Mouse (Mus musculus) heart, embryonic 14.5 days (tissue): ENCODE measurements at regions not wholly inside any gene's neighbourhood (a gene's known extent, or its start where the extent isn't known, plus 50 kb on each side); places are given as distances from the start of the nearest gene placed in this dataset.

ENCODE experiments used
- ATAC-seq: fragments of 200-750 bp; cut with Nextera tagmentation; 2 replicates; pipeline ENCODE4 v1.8.0; 2017; ENCODE audit warnings: low read depth, moderate TSS enrichment; ENCODE audit not compliant: insufficient number of reproducible peaks, insufficient read depth, low FRiP score
- H3K27ac ChIP-seq, 2 experiments: fragments of 200-500 bp in 1 of 2; fragments of 300-500 bp in 1 of 2; sonication (generic) in 1 of 2; replicated peaks in 1 of 2; 2 replicates each; pipeline ENCODE4 v1.5.1; 2012 to 2014; ENCODE audit warnings: low read depth in 2 of 2, low read length in 2 of 2, control low read depth in 1 of 2, mild to moderate bottlenecking in 1 of 2, mixed read lengths in 1 of 2; ENCODE audit not compliant: control insufficient read depth in 1 of 2, insufficient read depth in 1 of 2
- H3K27me3 ChIP-seq: fragments of 300-500 bp; sonication (generic); 2 replicates; pipeline ENCODE4 v1.6.1; 2014; ENCODE audit warnings: mild to moderate bottlenecking, low read length, control low read depth; ENCODE audit not compliant: control insufficient read depth, insufficient read depth
- H3K36me3 ChIP-seq: fragments of 300-500 bp; sonication (generic); 2 replicates; pipeline ENCODE4 v1.6.1; 2014; ENCODE audit warnings: mild to moderate bottlenecking, control low read depth, low read length, mixed read lengths; ENCODE audit not compliant: control insufficient read depth, insufficient read depth
- H3K4me1 ChIP-seq, 2 experiments: fragments of 200-500 bp in 1 of 2; fragments of 300-500 bp in 1 of 2; sonication (generic) in 1 of 2; 2 replicates each; pipeline ENCODE4 v1.6.1; 2012 to 2014; ENCODE audit warnings: low read length in 2 of 2, control low read depth in 1 of 2, mixed read lengths in 1 of 2; ENCODE audit not compliant: control insufficient read depth in 2 of 2, insufficient read depth in 2 of 2
- H3K4me2 ChIP-seq: fragments of 300-500 bp; sonication (generic); 2 replicates; pipeline ENCODE4 v1.6.1; 2014; ENCODE audit warnings: mild to moderate bottlenecking, low read length
- H3K4me3 ChIP-seq, 2 experiments: fragments of 200-500 bp in 1 of 2; fragments of 300-500 bp in 1 of 2; sonication (generic) in 1 of 2; 2 replicates each; pipeline ENCODE4 v1.5.1; 2012 to 2014; ENCODE audit warnings: low read length in 2 of 2, mild to moderate bottlenecking in 2 of 2, control low read depth in 1 of 2, low read depth in 1 of 2, moderate library complexity in 1 of 2; ENCODE audit not compliant: control insufficient read depth in 1 of 2, insufficient read depth in 1 of 2
- H3K9ac ChIP-seq: fragments of 300-500 bp; sonication (generic); 2 replicates; pipeline ENCODE4 v1.6.1; 2014; ENCODE audit warnings: mild to moderate bottlenecking, low read length
- H3K9me3 ChIP-seq: fragments of 300-500 bp; sonication (generic); 2 replicates; pipeline ENCODE4 v1.6.1; 2016; ENCODE audit warnings: low read length, control low read depth; ENCODE audit not compliant: control insufficient read depth
- WGBS: fragments of 180-500 bp; shearing (Covaris S2); extraction: QIAGEN DNeasy Blood & Tissue Kit; methylation state at CpG from one replicate; pipeline ENCODE4 v1.1.7; 2014; 5-methylcytosine and 5-hydroxymethylcytosine counted together

DNA sequence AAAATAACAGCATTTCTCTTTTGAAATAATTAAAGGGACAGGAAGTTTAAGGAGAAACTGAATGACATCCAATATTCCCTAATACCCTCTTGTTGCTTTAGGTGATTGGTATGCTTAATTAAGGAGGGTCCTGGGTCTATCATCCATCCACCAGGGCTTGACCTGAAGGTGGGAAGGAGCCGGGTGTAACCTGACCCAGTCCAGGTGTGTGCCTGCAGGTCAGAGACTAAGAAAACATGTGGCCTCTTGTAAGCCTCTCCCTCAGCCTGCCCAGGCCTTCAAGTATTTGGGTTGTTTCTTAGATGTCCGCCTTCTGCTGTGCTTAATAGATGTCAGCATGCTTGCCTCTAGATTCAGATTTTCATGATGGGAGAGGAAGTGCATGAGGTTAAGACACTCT is 74.7 kb upstream of the Gm10295 start:
- no peak overlapping the region for H3K4me2 ChIP-seq
- no peak overlapping the region for H3K9ac ChIP-seq
- H3K27me3 ChIP-seq: no peaks in the 10 kb centered on the region
- no peak overlapping the region for H3K4me3 ChIP-seq
- no peaks in the 10 kb centered on the region for H3K4me1 ChIP-seq
- no peak overlapping the region for H3K27ac ChIP-seq
- H3K36me3 ChIP-seq: no peaks in the 10 kb centered on the region
- ATAC-seq: no peak
- 60% methylated on average over 2 of the region's 2 CpGs for WGBS
- H3K9me3 ChIP-seq: no peaks in the 10 kb centered on the region

DNA sequence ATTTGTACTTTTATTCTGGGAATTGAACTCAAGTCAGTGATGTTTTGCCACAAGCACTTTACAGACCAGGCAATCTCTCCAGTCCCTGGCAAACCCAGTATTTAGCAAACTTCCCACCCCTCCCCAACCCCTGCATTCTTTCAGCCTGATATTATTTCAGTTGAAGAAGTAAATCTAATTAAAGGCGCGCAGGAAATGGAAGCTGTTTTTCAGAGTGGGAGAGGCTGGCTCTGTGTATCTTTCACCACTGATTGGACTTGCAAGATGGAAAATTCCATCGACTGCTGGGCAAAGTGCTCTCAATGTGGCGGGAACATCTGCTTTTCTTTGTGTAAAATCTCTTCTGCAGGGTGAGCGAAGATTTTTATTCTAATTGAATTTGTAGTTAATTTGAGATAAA is 68.0 kb upstream of the Gm10295 start:
- WGBS: 55% methylated on average over 5 of the region's 5 CpGs
- H3K27ac ChIP-seq: peak overlapping the region in 1 of 2 experiments; percentile 41; a peak in 2 of 4 replicates
- H3K4me1 ChIP-seq: no peaks in the 10 kb centered on the region
- no peaks in the 10 kb centered on the region for H3K36me3 ChIP-seq
- no peaks in the 10 kb centered on the region for H3K27me3 ChIP-seq
- H3K4me3 ChIP-seq: no peak overlapping the region
- ATAC-seq: no peak
- no peaks in the 10 kb centered on the region for H3K9me3 ChIP-seq
- no peak overlapping the region for H3K4me2 ChIP-seq
- no peak overlapping the region for H3K9ac ChIP-seq

DNA sequence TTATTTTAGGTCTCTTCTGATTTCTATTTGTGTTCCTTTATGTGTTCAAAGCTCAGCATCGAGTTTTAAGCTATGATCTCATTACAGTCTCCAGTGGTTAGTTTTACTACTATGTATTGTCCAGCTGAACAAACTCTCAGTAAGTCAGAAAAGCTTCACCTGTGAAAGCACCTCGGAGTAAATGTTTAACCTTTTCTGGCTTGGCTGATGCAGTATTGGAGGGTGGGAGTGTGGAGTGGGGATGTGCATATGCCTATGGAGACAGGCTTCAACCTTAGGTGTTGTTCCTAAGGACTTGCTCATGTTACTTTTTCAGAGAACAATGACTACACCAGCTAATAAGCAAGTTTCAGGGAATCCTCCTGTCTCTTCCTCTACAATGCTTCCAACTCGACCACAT is 67.6 kb upstream of the Gm10295 start:
- Histone ChIP-seq H3K4me3 (no peak overlapping the region), H3K4me2 (no peak overlapping the region), H3K36me3 (no peaks in the 10 kb centered on the region), H3K9ac (no peak overlapping the region), H3K4me1 (no peaks in the 10 kb centered on the region), H3K27me3 (no peaks in the 10 kb centered on the region), H3K9me3 (no peaks in the 10 kb centered on the region), H3K27ac (peak overlapping the region in 1 of 2 experiments; percentile 41; a peak in 2 of 4 replicates)
- 67% methylated on average over 3 of the region's 3 CpGs for WGBS
- no peak for ATAC-seq

DNA sequence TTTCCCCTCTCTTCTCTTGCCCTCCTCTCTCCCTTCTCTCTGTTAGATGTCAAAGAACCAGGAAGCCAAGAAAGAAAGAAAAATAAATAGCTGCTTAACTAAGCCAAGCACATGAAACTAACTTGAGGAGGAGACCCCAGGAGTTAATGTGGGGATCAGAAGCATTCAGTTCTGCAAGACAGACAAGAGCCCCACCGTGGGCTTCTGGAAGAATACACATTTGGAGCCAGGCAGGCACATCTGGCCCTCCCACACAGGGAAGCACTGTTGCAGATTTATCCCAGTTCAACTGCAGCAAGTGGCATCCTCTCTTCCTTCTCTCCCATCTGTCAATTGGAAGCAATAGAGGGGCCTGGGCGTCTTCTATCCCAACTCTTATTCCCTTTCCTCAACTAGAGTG is 63.5 kb upstream of the Gm10295 start:
- ATAC-seq: no peak
- 51% methylated on average over 2 of the region's 2 CpGs for WGBS

DNA sequence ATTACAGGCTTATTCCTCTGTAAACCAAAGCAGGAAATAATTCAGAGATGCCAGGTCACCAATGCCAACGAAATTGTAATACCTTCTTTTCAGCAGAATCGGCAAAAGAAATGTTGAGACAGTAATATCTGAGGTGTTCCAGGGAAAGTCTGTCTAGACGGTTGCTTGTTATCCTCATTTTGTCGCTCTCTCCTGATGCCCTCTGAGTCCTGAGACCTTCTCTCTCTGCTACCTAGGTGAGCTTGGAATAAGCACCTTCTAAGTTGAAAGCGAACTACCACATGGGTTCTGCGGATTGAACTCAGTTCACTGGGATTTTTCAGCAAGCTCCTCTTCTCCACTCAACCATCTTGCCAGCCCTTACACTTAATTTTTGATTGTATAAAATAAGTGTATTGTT is 61.8 kb upstream of the Gm10295 start:
- H3K4me2 ChIP-seq: no peak overlapping the region
- no peak for ATAC-seq
- no peak overlapping the region for H3K4me3 ChIP-seq
- H3K9me3 ChIP-seq: no peaks in the 10 kb centered on the region
- no peak overlapping the region for H3K27ac ChIP-seq
- 82% methylated on average over 6 of the region's 6 CpGs for WGBS
- peaks cover 3 to 13% of the 10 kb centered on the region in 2 experiments; a peak in 2 of 4 replicates for H3K4me1 ChIP-seq
- H3K36me3 ChIP-seq: no peaks in the 10 kb centered on the region
- H3K9ac ChIP-seq: no peak overlapping the region
- peaks cover 3% of the 10 kb centered on the region; the same call in 1 of the 2 replicates for H3K27me3 ChIP-seq

More for the DNA sequence above, 63.5 kb upstream of the Gm10295 start:
- no peaks in the 10 kb centered on the region for H3K9me3 ChIP-seq
- H3K27me3 ChIP-seq: no peaks in the 10 kb centered on the region; the same call in 1 of the 2 replicates
- H3K9ac ChIP-seq: no peak overlapping the region
- no peaks in the 10 kb centered on the region for H3K36me3 ChIP-seq
- peaks cover 0 to 12% of the 10 kb centered on the region in 2 experiments; a peak in 2 of 4 replicates for H3K4me1 ChIP-seq
- no peak overlapping the region for H3K4me2 ChIP-seq
- H3K27ac ChIP-seq: no peak overlapping the region
- H3K4me3 ChIP-seq: no peak overlapping the region

DNA sequence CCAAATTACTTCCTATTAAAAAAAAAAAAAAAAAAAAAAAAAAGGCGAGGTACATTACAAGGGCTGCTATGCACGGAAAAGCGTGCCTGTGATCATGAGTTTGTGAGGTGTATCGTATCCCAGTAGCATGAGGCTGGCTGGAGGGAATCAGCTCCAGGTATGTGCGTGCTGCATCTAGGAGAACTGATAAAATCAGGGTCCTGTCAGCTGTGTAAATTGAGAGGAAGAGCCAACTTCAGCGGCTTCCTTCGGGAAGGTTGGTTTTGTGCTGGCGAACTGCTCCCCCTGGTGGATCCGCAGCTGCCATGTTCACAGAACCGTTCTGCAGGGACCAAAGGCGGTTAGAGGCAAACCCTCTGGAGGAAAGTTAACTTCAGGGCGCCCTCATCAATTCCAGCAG is 60.8 kb upstream of the Gm10295 start:
- Histone ChIP-seq H3K27ac (peak overlapping the region; percentile 61 to 77; a peak in 3 of 4 replicates), H3K9ac (peak overlapping the region; percentile 66), H3K4me1 (peaks cover 3 to 13% of the 10 kb centered on the region in 2 experiments; a peak in 2 of 4 replicates), H3K9me3 (no peaks in the 10 kb centered on the region), H3K27me3 (peaks cover 3% of the 10 kb centered on the region; the same call in 1 of the 2 replicates), H3K4me3 (peak overlapping the region; percentile 45 to 66), H3K36me3 (no peaks in the 10 kb centered on the region), H3K4me2 (peak overlapping the region; percentile 88)
- ATAC-seq: peak; percentile 50; the same call in 1 of the 2 replicates
- whole genome bisulfite sequencing: under 1% methylated on average over 12 of the region's 12 CpGs

DNA sequence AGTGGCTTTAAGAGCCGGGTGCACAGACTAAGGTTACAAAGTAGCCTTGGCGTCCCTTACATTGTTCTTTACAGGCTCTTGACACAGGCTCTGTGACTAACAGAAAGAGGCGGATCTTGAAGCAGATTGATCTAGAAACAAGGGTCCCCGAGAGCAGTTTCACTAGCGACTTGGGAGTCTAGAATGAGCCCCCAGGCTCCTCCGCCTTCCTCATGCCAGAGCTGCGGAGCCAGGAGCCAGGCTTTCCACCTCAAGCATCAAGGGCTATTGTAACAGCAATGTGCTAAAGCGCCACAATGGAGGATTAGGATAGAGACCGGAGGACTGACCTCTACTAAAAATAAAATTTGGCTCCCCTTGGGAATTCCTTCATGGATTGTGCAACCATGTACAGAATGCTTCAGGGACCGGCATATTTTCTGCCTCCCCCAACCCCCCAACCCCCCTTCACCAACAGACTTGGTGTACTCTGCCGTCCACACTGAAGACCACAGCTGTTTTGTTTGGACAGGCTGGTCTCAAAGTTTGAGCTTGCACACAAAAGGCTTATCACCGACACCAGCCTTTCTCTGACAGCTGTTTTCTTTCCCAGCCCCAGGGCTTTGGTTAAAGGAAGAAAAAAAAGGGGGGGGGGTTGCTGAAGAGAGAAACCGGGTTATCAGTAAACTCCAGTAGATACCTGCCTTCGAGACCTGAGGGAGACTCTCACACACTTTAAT is 60.2 kb upstream of the Gm10295 start:
- Histone ChIP-seq H3K27me3 (peaks cover 3% of the 10 kb centered on the region; the same call in 1 of the 2 replicates), H3K4me2 (peak overlapping the region; percentile 88), H3K9me3 (no peaks in the 10 kb centered on the region), H3K9ac (peak overlapping the region; percentile 66), H3K4me3 (peak overlapping the region; percentile 45 to 66), H3K36me3 (no peaks in the 10 kb centered on the region), H3K4me1 (peaks cover 3 to 13% of the 10 kb centered on the region in 2 experiments; a peak in 2 of 4 replicates), H3K27ac (peak overlapping the region; percentile 43 to 77)
- 4% methylated on average over 14 of the region's 14 CpGs for WGBS
- ATAC-seq: peak; percentile 83
